Mouse (Mus musculus): ENCODE results near the gene Tarsl2.

Tarsl2 gene

GRCm38 (mm10) chr7:65645996-65646395, 1.3 kb downstream of the Tarsl2 start:
- no peak for ATAC-seq (ENCODE audit: insufficient number of reproducible peaks, low FRiP score, low TSS enrichment)

- no peak for ATAC-seq (ENCODE audit: insufficient number of reproducible peaks, low FRiP score, low TSS enrichment)
These were observed 6.0 kb downstream of the Tarsl2 start for GRCm38 (mm10) chr7:65650662-65651061.

DNA sequence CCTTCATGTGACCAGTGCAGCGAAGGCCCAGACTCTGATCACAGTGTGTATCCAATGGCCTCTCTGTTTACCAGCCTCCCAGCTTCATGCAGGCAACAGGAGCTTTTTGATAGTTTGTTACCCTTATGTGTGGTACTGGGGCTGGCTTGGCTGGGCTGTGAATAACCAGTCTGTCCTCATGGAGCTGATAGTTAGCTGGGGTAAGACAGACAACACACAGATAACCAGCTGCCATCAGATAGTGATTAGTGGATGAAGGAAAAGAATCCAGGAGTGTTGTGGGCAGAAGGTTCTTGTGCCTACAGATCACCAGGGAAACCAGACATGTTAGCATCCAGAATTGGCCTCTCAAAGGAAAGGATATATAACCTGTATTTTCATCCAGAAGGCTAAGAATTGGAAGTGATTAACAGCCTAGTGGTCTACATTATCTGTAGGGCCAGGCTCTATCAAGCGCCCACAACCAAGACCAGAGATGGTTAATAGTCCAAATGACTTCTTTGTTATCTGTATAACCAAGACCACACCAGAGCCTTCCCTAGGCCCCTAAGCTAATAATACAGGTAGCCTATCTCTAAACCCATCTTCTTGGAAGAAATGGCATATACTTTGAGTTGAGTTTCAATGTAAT, 12.9 kb downstream of the Tarsl2 start:
- ATAC-seq (ENCODE audit: insufficient number of reproducible peaks, low FRiP score, low TSS enrichment): no peak

DNA sequence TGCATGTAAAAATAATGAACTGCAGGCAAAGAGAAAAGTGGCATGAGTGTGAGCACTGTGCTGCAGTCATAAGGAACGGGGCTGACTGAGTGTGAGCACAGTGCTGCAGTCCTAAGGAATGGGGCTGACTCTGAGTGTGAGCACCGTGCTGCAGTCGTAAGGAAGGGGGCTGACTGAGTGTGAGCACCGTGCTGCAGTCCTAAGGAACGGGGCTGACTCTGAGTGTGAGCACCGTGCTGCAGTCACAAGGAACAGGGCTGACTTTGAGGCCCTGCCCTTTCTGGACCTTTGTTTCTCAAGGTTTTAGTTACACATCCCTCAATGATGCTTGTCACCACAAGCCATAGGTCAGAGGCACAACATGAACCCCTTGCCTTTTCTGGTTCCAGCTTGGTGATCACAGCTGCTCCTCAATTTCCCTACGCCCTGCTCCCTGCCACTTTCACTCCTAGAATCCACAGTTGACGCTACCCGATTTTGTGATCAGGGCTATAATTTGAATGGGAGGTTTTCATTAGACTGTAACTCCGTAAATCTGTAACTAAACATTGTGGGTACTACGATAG, 18.6 kb downstream of the Tarsl2 start:
- ATAC-seq (ENCODE audit: insufficient number of reproducible peaks, low FRiP score, low TSS enrichment): no peak

- ATAC-seq (ENCODE audit: insufficient number of reproducible peaks, low FRiP score, low TSS enrichment): no peak
These were observed 19.2 kb downstream of the Tarsl2 start for GRCm38 (mm10) chr7:65663886-65664285.

GRCm38 (mm10) chr7:65667491-65667890, 22.8 kb downstream of the Tarsl2 start:
- ATAC-seq (ENCODE audit: insufficient number of reproducible peaks, low FRiP score, low TSS enrichment): no peak

DNA sequence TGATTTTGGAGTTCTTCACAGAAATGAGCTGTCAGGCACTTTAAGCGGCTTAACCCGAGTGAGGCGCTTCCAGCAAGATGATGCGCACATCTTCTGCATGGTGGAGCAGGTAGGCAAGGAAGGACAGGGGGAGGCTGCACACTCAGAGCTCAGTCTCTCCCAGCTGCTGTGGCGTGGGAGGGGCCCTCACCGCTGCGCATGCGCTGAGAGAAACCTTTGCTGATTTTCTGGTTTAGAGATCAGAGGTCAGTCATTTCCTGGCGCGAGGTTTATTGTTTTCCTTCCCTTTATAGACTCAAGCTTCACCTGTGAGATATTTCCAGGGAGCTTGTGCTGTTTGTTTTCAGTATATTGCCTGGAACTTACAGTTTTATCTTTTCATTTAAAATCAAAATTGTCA, 33.4 kb downstream of the Tarsl2 start:
- ATAC-seq (ENCODE audit: insufficient number of reproducible peaks, low FRiP score, low TSS enrichment): no peak

DNA sequence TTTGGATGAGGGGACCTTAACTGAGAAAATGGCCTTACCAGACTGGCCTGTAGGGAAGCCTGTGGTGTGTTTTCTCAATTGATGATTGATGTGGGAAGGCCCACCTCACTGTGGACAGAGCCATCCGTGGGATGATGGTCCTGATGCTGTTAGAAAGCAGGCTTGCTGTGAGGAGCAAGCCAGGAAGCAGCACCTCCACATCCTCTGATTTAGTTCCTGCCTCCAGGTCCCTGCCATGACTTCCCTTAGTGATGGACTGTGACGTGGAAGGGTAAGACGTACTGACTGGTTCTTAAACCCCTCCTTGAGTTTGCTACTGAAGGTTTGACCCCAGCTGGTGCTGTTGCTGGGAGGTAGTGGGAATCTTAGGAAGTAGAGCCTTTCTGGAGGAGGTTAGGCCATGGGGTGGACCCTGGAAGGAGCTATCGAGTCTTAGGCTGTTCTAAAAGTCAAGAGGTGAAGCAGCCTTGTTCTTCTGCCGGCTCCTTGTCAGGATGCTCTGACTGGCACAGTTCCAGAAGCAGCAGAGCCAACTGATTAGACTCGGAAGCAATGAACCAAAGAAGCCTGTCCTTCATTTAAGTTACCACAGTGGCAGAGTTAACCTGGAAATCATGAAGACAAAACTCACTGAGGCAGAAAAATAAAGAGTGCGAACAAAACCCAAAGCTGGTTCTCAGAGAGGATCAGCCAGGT, 34.4 kb downstream of the Tarsl2 start:
- no peak for ATAC-seq (ENCODE audit: insufficient number of reproducible peaks, low FRiP score, low TSS enrichment)

DNA sequence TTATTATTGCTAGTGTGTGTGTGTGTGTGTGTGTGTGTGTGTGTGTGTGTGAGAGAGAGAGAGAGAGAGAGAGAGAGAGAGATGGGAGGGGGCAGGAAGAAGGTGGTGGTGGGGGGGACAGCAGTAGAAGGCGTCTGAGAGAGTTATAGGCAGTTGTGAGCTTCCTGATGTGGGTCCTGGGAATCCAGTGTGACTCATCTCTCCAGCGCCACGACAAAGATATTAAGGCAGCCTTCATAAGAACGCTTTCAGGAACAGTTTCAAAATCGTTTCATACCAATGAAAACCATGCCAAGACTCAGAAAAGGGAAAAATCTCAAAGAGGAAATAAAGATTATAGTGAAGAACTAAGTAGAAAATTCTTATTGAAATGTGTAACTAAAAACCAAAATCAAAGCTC, 36.5 kb downstream of the Tarsl2 start:
- ATAC-seq (ENCODE audit: insufficient number of reproducible peaks, low FRiP score, low TSS enrichment): no peak

GRCm38 (mm10) chr7:65684256-65684835, 39.6 kb downstream of the Tarsl2 start:
- ATAC-seq (ENCODE audit: insufficient number of reproducible peaks, low FRiP score, low TSS enrichment): no peak

DNA sequence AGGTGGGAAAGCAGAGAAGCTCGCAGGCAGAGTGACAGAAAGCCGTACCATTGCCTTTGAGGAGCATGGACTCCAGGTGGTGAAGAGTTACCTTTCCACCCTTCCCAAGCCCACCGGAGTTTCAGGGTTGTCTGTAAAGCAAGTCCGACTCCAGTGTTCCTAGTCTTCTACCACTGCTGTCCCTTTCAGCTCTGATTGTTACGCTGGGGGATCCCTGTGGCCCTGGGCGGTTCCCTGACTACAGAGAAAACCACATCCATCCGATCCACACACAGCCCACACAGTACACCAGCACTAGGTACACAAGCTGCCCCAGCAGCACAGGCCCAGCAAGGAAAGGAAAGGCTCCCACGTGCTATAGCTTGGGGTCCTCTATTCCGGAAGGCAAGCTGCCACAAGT, 42.0 kb downstream of the Tarsl2 start:
- ATAC-seq (ENCODE audit: insufficient number of reproducible peaks, low FRiP score, low TSS enrichment): no peak

- ATAC-seq (ENCODE audit: insufficient number of reproducible peaks, low FRiP score, low TSS enrichment): no peak
These were observed 46.2 kb downstream of the Tarsl2 start, which contains the start of gene Tm2d3 for GRCm38 (mm10) chr7:65690869-65691268. Gene Tm2d3 (plus strand): TSS chr7:65691169.

- ATAC-seq (ENCODE audit: insufficient number of reproducible peaks, low FRiP score, low TSS enrichment): no peak
These were observed 47.4 kb downstream of the Tarsl2 start for GRCm38 (mm10) chr7:65691929-65692605.

- ATAC-seq (ENCODE audit: insufficient number of reproducible peaks, low FRiP score, low TSS enrichment): peak; percentile 56; the same call in 1 of the 2 replicates
These were observed 48.2 kb downstream of the Tarsl2 start for GRCm38 (mm10) chr7:65692883-65693282.

DNA sequence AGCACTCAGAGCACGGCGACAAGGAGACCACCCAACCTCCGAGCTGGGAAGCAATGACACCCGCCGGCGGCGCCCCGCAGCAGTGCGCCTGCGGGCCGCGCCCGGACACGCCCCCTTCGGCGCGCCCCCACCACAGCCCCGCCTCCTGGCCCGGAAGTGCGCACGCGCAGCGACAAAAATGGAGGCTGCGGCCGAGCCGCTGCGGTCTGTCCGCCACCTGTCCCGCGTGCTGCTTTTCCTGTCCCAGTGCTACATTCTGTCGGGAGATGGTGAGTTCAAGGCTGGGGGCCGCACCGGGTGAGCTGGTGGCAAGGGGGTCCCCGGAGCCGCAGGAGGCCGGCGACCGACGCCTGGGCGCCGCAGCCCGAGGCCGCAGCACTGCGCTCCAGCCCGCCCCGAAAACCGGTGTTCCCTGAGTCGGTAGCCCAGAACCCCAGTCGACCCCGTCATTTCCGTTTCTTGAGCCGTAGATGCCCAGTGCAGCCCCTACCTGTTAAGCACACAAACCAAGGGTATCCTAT, 48.7 kb downstream of the Tarsl2 start:
- ATAC-seq (ENCODE audit: insufficient number of reproducible peaks, low FRiP score, low TSS enrichment): peak; percentile 86

DNA sequence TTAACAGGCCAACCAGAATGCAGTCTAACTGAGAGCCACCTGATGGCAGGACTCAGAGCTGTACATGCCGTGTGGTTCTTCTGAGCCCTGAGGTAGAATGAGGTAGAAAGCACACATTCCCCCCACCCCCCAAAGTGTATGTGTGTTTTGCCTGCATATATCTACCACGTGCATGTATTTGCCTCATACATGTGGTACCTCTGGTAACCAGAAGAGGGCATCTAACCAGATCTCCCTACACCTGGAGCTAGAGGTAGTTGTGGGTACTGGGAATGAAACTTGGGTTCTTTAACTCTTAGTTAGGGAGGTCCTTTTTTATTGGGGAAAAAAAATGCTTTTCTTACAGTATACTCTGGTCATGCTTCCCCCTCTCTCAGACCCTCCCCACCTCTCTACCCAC, 51.8 kb downstream of the Tarsl2 start:
- no peak for ATAC-seq (ENCODE audit: insufficient number of reproducible peaks, low FRiP score, low TSS enrichment)

GRCm38 (mm10) chr7:65702076-65702475, 57.4 kb downstream of the Tarsl2 start:
- ATAC-seq (ENCODE audit: insufficient number of reproducible peaks, low FRiP score, low TSS enrichment): no peak

- ATAC-seq (ENCODE audit: insufficient number of reproducible peaks, low FRiP score, low TSS enrichment): 0 out of 2 replicates have a peak, but pooled peaks have one; percentile 49
These were observed 60.1 kb downstream of the Tarsl2 start for GRCm38 (mm10) chr7:65704818-65705242.

GRCm38 (mm10) chr7:65708506-65708905, 63.8 kb downstream of the Tarsl2 start:
- ATAC-seq (ENCODE audit: insufficient number of reproducible peaks, low FRiP score, low TSS enrichment): no peak

DNA sequence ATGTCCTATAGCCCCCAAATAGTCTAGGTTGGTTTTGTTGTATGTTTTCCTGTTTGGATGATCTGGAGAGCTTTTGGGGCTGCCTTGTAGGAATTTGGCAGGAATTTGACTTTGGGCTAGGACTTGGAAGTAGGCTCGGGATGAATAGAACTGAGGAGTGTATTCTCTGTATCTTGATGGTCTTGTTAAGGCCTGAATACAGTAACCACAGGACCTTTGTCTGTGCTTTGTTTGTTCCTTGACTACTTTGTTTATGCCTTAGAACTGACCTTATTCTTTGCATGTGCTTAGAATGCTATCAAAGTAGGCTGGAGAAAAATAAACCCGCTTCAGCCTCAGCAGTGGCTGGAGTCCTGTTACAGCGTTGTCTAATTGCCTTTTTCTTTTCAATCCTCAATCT, 65.6 kb downstream of the Tarsl2 start:
- no peak for ATAC-seq (ENCODE audit: insufficient number of reproducible peaks, low FRiP score, low TSS enrichment)

DNA sequence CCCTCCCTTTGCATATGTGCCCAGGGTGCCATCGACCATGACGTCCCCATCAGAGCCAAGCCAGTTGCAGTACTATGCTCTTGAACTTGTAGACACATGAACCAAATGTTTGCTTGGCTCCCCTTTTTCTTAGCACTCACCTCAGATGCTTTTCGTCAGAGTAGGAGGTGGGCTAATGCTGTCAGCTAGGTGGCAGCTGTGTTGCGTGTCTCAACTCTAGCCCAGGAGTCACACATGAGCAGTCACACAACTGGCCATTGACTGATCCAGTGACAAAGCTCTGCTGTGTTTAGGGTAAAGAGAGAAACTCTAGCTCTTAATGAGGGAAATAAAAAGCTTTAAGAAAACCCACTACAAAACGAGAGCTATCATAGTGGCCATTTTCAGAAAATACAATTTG, 69.1 kb downstream of the Tarsl2 start:
- no peak for ATAC-seq (ENCODE audit: insufficient number of reproducible peaks, low FRiP score, low TSS enrichment)
